Mouse (Mus musculus): ENCODE results near the gene Tor1aip1.
"Not testable (repeated sequence)": the region's sequence is repeated elsewhere in the genome, so short reads cannot be mapped to it uniquely, and the experiment has no call there.

- not testable (repeated sequence) for TF ChIP-seq FLI1 (IDR thresholded peaks at IDR 0.05; ENCODE audit: low read length); GATA1 (IDR thresholded peaks at IDR 0.05; ENCODE audit: borderline replicate concordance, low read length)
Measured at GRCm38 (mm10) chr1:156039989-156040388, 3.7 kb upstream of the Tor1aip1 start.

Data from megakaryocyte, embryonic 14.5 days (primary cell).